Mouse (Mus musculus) liver, embryonic 11.5 days (tissue): ENCODE results near the gene Ccm2. TPM values are rescaled to one million over a fixed set of nuclear protein-coding genes. Genes with fewer than 3 reads are reported as not detected.

Experiments used
- ATAC-seq: fragments of 200-750 bp; cut with Nextera tagmentation; replicated peaks from 2 replicates; pipeline ENCODE4 v1.8.0; 2017; ENCODE audit warnings: moderate number of reproducible peaks, mild to moderate bottlenecking, moderate TSS enrichment, moderate library complexity; ENCODE audit not compliant: low FRiP score
- DNase-seq: peaks from one replicate; pipeline ENCODE4 v3.0.0-alpha.2; 2017; ENCODE audit warnings: low spot score
- H3K27ac ChIP-seq: fragments of 300-500 bp; sonication (generic); 2 replicates; pipeline ENCODE4 v1.5.1; 2014; ENCODE audit warnings: mild to moderate bottlenecking, low read depth, low read length, control low read depth
- H3K27me3 ChIP-seq: fragments of 300-500 bp; sonication (generic); replicated peaks from 2 replicates; pipeline ENCODE4 v1.6.1; 2014; ENCODE audit warnings: low read length, mixed read lengths; ENCODE audit not compliant: control insufficient read depth, insufficient read depth
- H3K36me3 ChIP-seq: fragments of 300-500 bp; sonication (generic); 2 replicates; pipeline ENCODE4 v1.6.1; 2014; ENCODE audit warnings: mild to moderate bottlenecking, low read length, moderate library complexity, mixed read lengths; ENCODE audit not compliant: control insufficient read depth, insufficient read depth
- H3K4me1 ChIP-seq: fragments of 300-500 bp; sonication (generic); replicated peaks from 2 replicates; pipeline ENCODE4 v1.6.1; 2014; ENCODE audit warnings: low read length, mixed read lengths; ENCODE audit not compliant: control insufficient read depth, insufficient read depth
- H3K4me2 ChIP-seq: fragments of 300-500 bp; sonication (generic); 2 replicates; pipeline ENCODE4 v1.6.1; 2014; ENCODE audit warnings: mild to moderate bottlenecking, control low read depth, moderate library complexity
- H3K4me3 ChIP-seq: fragments of 300-500 bp; sonication (generic); 2 replicates; pipeline ENCODE4 v1.5.1; 2014; ENCODE audit warnings: low read depth, low read length, control low read depth
- H3K9ac ChIP-seq: fragments of 300-500 bp; sonication (generic); 2 replicates; pipeline ENCODE4 v1.6.1; 2014; ENCODE audit warnings: low read depth, low read length, control low read depth
- H3K9me3 ChIP-seq: fragments of 300-500 bp; sonication (generic); 2 replicates; pipeline ENCODE4 v1.6.1; 2016; ENCODE audit warnings: low read length, inconsistent platforms, mixed read lengths; ENCODE audit not compliant: control insufficient read depth
- WGBS: fragments of 180-500 bp; shearing (Covaris S2); extraction: QIAGEN DNeasy Blood & Tissue Kit; methylation state at CpG from one replicate; pipeline ENCODE4 v1.1.7; 2014; 5-methylcytosine and 5-hydroxymethylcytosine counted together
- polyA plus RNA-seq: library from polyadenylated mRNA; unstranded; fragments of >200 nt; fragmentation: Nextera tagmentation; extraction: Ambion mirVana; gene quantifications from 2 replicates; pipeline ENCODE4 v1.2.1, GENCODE M21; 2014

Ccm2 gene
- polyA plus RNA-seq, 1 experiment from 2014 or later, result 82.1 TPM

GRCm38 (mm10) chr11:6600284-6600944 is 53.7 kb downstream of the Ccm2 start:
- Histone ChIP-seq H3K4me3 (no peak overlapping the region), H3K4me1 (peaks cover 41% of the 10 kb centered on the region), H3K27me3 (peaks cover 31% of the 10 kb centered on the region), H3K9me3 (no peaks in the 10 kb centered on the region), H3K4me2 (no peak overlapping the region), H3K36me3 (peaks cover 15% of the 10 kb centered on the region), H3K27ac (no peak overlapping the region), H3K9ac (no peak overlapping the region)
- DNase-seq (no peak), ATAC-seq (peak; percentile 21; the same call in 1 of the 2 replicates)
- 72% methylated on average over 8 of the region's 8 CpGs for WGBS

GRCm38 (mm10) chr11:6601649-6602480 is 55.2 kb downstream of the Ccm2 start:
- ATAC-seq, result no peak
- peaks cover 45% of the 10 kb centered on the region for H3K27me3 ChIP-seq
- WGBS, result 64% methylated on average over 20 of the region's 20 CpGs

GRCm38 (mm10) chr11:6602662-6603061 is 56.0 kb downstream of the Ccm2 start:
- H3K9ac ChIP-seq, result no peak overlapping the region
- peaks cover 47% of the 10 kb centered on the region for H3K27me3 ChIP-seq
- 83% methylated on average over 9 of the region's 9 CpGs for WGBS
- peaks cover 27% of the 10 kb centered on the region for H3K4me1 ChIP-seq
- H3K9me3 ChIP-seq, result no peaks in the 10 kb centered on the region
- DNase-seq (no peak), ATAC-seq (no peak)
- H3K36me3 ChIP-seq, result no peaks in the 10 kb centered on the region
- no peak overlapping the region for H3K4me2 ChIP-seq
- H3K4me3 ChIP-seq, result no peak overlapping the region
- H3K27ac ChIP-seq, result no peak overlapping the region

More at GRCm38 (mm10) chr11:6601649-6602480, 55.2 kb downstream of the Ccm2 start:
- Histone ChIP-seq H3K4me3 (no peak overlapping the region), H3K36me3 (peaks cover 4% of the 10 kb centered on the region), H3K4me2 (no peak overlapping the region), H3K4me1 (peaks cover 31% of the 10 kb centered on the region), H3K27ac (no peak overlapping the region), H3K9ac (no peak overlapping the region), H3K9me3 (no peaks in the 10 kb centered on the region)
- DNase-seq, result no peak

- H3K9ac ChIP-seq, result no peak overlapping the region
- H3K4me3 ChIP-seq, result no peak overlapping the region
- DNase-seq (no peak), ATAC-seq (no peak)
- no peak overlapping the region for H3K27ac ChIP-seq
- WGBS, result 77% methylated on average over 9 of the region's 9 CpGs
- no peaks in the 10 kb centered on the region for H3K9me3 ChIP-seq
- peaks cover 27% of the 10 kb centered on the region for H3K4me1 ChIP-seq
- no peaks in the 10 kb centered on the region for H3K36me3 ChIP-seq
- no peak overlapping the region for H3K4me2 ChIP-seq
- peaks cover 47% of the 10 kb centered on the region for H3K27me3 ChIP-seq
Observed at GRCm38 (mm10) chr11:6603224-6603623, 56.5 kb downstream of the Ccm2 start.

- 39% methylated on average over 12 of the region's 12 CpGs for WGBS
- Histone ChIP-seq H3K9ac (no peak overlapping the region), H3K27me3 (peaks cover 47% of the 10 kb centered on the region)
Observed at GRCm38 (mm10) chr11:6603887-6604603, 57.4 kb downstream of the Ccm2 start.

GRCm38 (mm10) chr11:6604604-6604936 is 57.9 kb downstream of the Ccm2 start:
- Histone ChIP-seq H3K36me3 (no peaks in the 10 kb centered on the region), H3K9me3 (no peaks in the 10 kb centered on the region), H3K4me1 (peaks cover 19% of the 10 kb centered on the region), H3K27ac (no peak overlapping the region), H3K9ac (no peak overlapping the region), H3K4me2 (no peak overlapping the region), H3K27me3 (peaks cover 47% of the 10 kb centered on the region), H3K4me3 (no peak overlapping the region)
- DNase-seq, result no peak
- ATAC-seq, result no peak

More at GRCm38 (mm10) chr11:6603887-6604603, 57.4 kb downstream of the Ccm2 start:
- no peak overlapping the region for H3K27ac ChIP-seq
- ATAC-seq, result no peak
- no peak overlapping the region for H3K4me2 ChIP-seq
- no peak for DNase-seq
- H3K36me3 ChIP-seq, result no peaks in the 10 kb centered on the region
- peaks cover 25% of the 10 kb centered on the region for H3K4me1 ChIP-seq
- H3K9me3 ChIP-seq, result no peaks in the 10 kb centered on the region
- H3K4me3 ChIP-seq, result no peak overlapping the region

- Histone ChIP-seq H3K27me3 (peaks cover 47% of the 10 kb centered on the region), H3K4me3 (no peak overlapping the region)
Observed at GRCm38 (mm10) chr11:6605021-6605481, 58.4 kb downstream of the Ccm2 start.

GRCm38 (mm10) chr11:6605491-6606399 is 59.1 kb downstream of the Ccm2 start, which contains the start of gene Nacad:
Gene Nacad (minus strand): TSS chr11:6606053.
- no peak within 1 kb of the TSS for H3K27ac ChIP-seq
- H3K4me3 ChIP-seq, result peak within 1 kb of the TSS; percentile 31; the same call in 1 of the 2 replicates

More at GRCm38 (mm10) chr11:6605021-6605481, 58.4 kb downstream of the Ccm2 start:
- Histone ChIP-seq H3K27ac (no peak overlapping the region), H3K4me2 (peak overlapping the region; percentile 56), H3K36me3 (no peaks in the 10 kb centered on the region), H3K4me1 (peaks cover 15% of the 10 kb centered on the region), H3K9ac (no peak overlapping the region), H3K9me3 (no peaks in the 10 kb centered on the region)
- no peak for ATAC-seq
- DNase-seq, result no peak
- 19% methylated on average over 13 of the region's 13 CpGs for WGBS

More at GRCm38 (mm10) chr11:6605491-6606399, 59.1 kb downstream of the Ccm2 start, which contains the start of gene Nacad:
- H3K4me1 ChIP-seq, result peaks cover 15% of the 10 kb centered on the region; the same call in 1 of the 2 replicates
- H3K4me2 ChIP-seq, result peak within 1 kb of the TSS; percentile 56
- 10% methylated on average over 32 of the region's 41 CpGs for WGBS
- H3K9me3 ChIP-seq, result no peaks in the 10 kb centered on the region
- H3K27me3 ChIP-seq, result peaks cover 47% of the 10 kb centered on the region
- ATAC-seq (0 out of 2 replicates have a peak, but pooled peaks have one; percentile 42), DNase-seq (no peak)
- no peak within 1 kb of the TSS for H3K9ac ChIP-seq
- H3K36me3 ChIP-seq, result no peaks in the 10 kb centered on the region
